Mouse (Mus musculus): ENCODE results near the gene Cd300lg.

- no peak for TF ChIP-seq CTCF (IDR thresholded peaks at IDR 0.05; ENCODE audit: extremely low read depth, insufficient read length, insufficient replicate concordance, low read depth, low read length)
- TF ChIP-seq POLR2A (IDR thresholded peaks at IDR 0.05; ENCODE audit: low read depth, low read length), result no peak
Observed at GRCm38 (mm10) chr11:102019736-102020135, 21.6 kb upstream of the Cd300lg start.

Measured in small intestine, adult 2 months (tissue).